In genomic region chr16:21358313-21358920, GRCm38 (mm10) we compare ENCODE assay signal across 13 mouse cellular contexts.
DNase-seq lines count a peak whose midpoint lies in the region; ATAC-seq lines count a peak whose summit lies in the region.
"Had no signal": no experiment of that assay in that cellular context is flagged by ENCODE, and none has a peak within 500 bp of the region (broad histone marks: within the 10 kb centered on the region; RNA-seq: fewer than 3 reads in every experiment).

No protein-coding gene starts in this region.

- H3K27me3 ChIP-seq in liver, embryonic 11.5 days (replicated peaks; ENCODE audit: control insufficient read depth, insufficient read depth, low read length) = no peaks in the 10 kb centered on the region; the same call in 1 of the 2 replicates
- H3K27me3 ChIP-seq: embryonic facial prominence, embryonic 13.5 days had no signal

- H3K4me3 ChIP-seq in liver, embryonic 11.5 days (ENCODE audit: low read depth, low read length) = peak overlapping the region; percentile 5; the same call in 1 of the 2 replicates
- H3K4me3 ChIP-seq: embryonic facial prominence, embryonic 13.5 days had no signal

- H3K36me3 ChIP-seq in liver, embryonic 11.5 days (ENCODE audit: control insufficient read depth, insufficient read depth, low read length) = no peaks in the 10 kb centered on the region
- H3K36me3 ChIP-seq: embryonic facial prominence, embryonic 13.5 days had no signal

- ATAC-seq in frontal cortex, adult (ENCODE audit: low TSS enrichment) = peak; percentile 85
- 0 out of 2 replicates have a peak, but pooled peaks have one; percentile 8 for ATAC-seq in liver, embryonic 11.5 days (replicated peaks; ENCODE audit: low FRiP score)

- H3K9ac ChIP-seq in liver, embryonic 11.5 days (ENCODE audit: low read depth, low read length) = peak overlapping the region; percentile 47
- H3K9ac ChIP-seq: embryonic facial prominence, embryonic 13.5 days had no signal

- DNase-seq in frontal cortex, postnatal 25 days (ENCODE audit: low spot score in 2 of 2) = no peak
- DNase-seq in spleen, adult 12 weeks (ENCODE audit: low spot score) = peak; percentile 33
- no peak for DNase-seq in spleen, postnatal 36 days (ENCODE audit: low spot score in 2 of 2)
- no peak for DNase-seq in liver, embryonic 11.5 days (ENCODE audit: low spot score)
- DNase-seq in ovary, postnatal 36 days (ENCODE audit: low spot score) = no peak
- DNase-seq in kidney, adult 11 months = no peak
- no peak for DNase-seq in thymus, postnatal 4 days
- DNase-seq: adrenal gland, postnatal 14 days; heart, postnatal 14 days; kidney, postnatal 4 days had no signal

- H3K9me3 ChIP-seq in liver, embryonic 11.5 days (ENCODE audit: control insufficient read depth, low read length) = no peaks in the 10 kb centered on the region
- H3K9me3 ChIP-seq: embryonic facial prominence, embryonic 13.5 days had no signal

- WGBS in liver, embryonic 11.5 days = 26% methylated on average over 12 of the region's 12 CpGs

- peak overlapping the region; percentile 97 for H3K27ac ChIP-seq in liver, embryonic 11.5 days (ENCODE audit: low read depth, low read length)
- H3K27ac ChIP-seq: embryonic facial prominence, embryonic 13.5 days; macrophage had no signal

- H3K4me2 ChIP-seq in liver, embryonic 11.5 days = peak overlapping the region; percentile 59
- H3K4me2 ChIP-seq: embryonic facial prominence, embryonic 13.5 days had no signal

- peaks cover 41% of the 10 kb centered on the region for H3K4me1 ChIP-seq in liver, embryonic 11.5 days (replicated peaks; ENCODE audit: control insufficient read depth, insufficient read depth, low read length)
